Mouse (Mus musculus) spleen, postnatal 10 days (tissue): ENCODE data around the gene Olfr644.

Source experiments
- DNase-seq, 2 experiments: peaks; one replicate each; pipeline ENCODE4 v3.0.0; 2021 to 2022; ENCODE audit warnings: low spot score in 2 of 2

The Olfr644 gene

DNA sequence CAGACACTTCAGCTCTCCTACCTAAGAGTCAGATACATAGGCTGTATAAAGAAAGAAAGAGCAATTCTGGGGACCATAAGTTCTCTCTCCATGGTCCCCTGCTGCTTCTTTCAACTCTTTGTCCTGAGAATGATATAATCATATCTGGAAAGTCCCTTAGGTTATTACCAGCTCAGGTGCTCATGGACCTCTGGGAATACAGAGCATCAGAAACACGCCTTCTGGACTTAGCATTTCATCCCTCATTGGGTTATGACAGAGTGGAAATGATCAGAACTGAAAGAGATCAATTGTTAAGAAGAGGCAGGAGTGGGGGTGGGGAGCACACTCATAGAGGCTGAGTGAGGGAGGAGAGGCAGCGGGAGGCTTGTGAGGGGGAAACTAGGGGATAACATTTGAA lies at the start of gene Olfr644:
TSS of gene Olfr644 (minus strand) at position 101 of the 400 bp plus-strand sequence.
- no peak for DNase-seq

DNA sequence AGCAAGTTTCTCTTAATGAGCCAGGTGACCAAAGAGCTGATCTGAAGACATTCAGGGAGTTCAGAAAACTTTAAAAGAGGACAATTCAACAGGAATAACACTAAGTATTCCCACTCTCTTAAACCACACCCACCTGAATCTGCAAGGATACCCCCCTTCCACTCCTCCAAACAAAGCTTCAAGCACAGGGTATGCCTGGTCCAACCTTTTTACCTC lies 33.0 kb upstream of the Olfr644 start, which contains the start of gene Olfr646:
TSS of gene Olfr646 (plus strand) at position 117 of the 216 bp plus-strand sequence.
- no peak for DNase-seq

DNA sequence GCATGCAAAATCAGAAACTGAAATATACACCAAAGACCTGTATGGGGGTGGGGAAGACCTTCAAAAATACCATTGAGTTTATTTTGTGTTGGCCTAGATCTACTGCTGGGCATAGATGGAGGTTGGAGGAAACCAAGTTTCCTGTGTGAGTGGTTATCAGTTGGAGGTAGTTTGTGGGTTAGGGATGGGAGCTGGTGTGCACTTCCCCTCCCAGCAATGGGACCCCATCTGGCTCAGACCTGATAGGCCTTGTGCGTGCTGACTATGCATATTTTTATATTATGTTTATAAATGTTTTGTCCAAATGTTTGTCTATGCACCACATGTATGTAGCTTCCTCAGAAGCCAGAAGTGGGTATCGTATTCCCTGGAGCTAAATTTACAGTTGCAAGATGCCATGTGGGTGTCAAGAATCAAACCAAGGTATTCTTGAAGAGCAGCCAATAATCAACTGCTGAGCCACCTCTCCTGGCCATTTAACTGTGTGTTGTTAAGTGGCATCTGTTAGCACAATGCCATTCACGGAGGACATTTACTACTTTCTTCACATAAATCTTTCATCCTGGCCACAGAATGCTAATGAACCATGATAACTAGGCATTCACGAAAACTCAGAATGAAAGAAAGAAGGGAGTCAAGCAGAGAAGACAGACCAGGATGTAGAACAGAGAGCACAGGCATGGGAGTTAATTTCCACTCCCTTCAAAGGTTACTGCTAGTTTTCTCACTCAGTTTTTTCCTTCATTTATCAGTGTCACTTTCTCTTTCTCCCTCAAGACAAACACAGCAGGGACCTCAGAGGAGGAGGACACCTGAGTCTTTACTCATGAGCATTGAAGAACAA lies 32.5 kb upstream of the Olfr644 start:
- no peak for DNase-seq

DNA sequence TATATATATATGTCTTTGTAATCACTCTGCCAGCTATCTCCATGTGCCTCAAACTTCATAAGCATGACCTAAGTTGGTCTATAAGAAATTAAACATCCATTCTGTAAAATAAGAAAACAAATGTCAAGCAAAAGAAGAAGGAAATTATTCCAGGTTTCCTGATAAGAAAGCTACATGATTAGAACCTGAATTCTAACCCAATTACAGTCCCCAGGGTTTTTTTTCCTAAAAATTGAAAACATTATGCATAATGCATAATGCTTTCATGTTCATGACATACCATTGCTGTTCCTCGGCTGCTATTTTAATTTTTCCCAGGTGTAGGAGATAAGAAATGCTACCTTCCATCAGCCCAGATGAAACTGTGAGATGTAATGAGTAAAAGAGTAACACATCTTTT lies 13.7 kb upstream of the Olfr644 start, which contains the start of gene Olfr645:
TSS of gene Olfr645 (minus strand) at position 101 of the 400 bp plus-strand sequence.
- DNase-seq = no peak

DNA sequence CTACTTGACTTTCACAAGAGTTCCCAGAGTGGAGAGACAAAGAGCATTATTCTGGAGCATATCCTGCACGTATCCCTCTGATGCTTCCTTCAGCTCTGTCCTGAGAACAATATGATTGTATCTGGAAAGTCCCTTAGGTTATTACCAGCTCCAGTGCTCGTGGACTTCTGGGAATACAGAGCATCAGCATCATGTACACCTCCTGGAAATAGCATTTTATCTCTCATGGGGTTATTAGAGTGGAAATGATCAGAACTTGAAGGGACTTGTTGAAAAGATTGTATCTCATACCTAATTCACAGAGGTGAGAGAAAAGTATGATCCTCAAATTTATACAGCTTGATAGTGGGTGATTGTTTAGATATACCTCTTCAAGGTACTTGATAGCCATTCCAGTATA lies 10.3 kb downstream of the Olfr644 start, which contains the start of gene 4930516K23Rik:
TSS of gene 4930516K23Rik (minus strand) at position 101 of the 400 bp plus-strand sequence.
- no peak for DNase-seq

DNA sequence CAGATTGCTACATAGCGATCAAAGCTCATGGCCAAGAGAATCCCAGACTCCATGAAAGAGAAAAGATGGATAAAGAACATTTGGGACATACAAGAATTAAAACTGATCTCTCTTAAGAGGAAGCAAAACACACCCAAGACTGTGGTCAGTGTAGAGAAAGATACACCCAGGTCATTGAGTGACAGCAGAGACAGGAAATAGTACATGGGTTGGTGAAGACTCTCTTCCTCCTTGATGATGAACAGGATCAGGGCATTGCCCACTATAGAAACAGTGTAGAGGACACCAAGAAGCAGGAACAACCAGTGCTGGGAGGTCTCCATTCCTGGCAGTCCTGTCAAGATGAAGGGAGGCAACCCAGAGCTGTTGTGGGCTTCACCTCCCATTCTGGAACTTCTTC lies 12.5 kb downstream of the Olfr644 start:
- DNase-seq = no peak

DNA sequence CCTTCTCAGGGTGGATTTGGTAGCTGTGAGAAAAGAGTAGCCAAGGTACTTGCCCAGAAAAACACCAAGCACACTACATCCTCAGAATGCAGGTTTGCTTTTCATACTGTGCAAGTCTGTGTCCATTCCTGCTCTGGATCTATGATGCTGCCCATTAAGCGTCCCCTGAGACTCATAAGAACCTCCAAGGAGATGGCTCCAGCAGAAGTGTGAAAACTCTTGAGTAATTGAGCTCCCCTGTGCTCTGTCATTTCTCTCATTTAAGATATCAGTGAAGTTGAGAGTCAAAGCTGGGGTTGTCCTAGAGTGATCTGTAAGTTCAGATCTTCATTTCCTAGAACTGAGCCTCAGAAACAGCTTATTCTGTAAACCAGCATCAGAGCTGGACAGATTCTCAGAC lies 19.1 kb downstream of the Olfr644 start, which contains the start of gene Olfr642:
TSS of gene Olfr642 (minus strand) at position 101 of the 400 bp plus-strand sequence.
- no peak for DNase-seq

DNA sequence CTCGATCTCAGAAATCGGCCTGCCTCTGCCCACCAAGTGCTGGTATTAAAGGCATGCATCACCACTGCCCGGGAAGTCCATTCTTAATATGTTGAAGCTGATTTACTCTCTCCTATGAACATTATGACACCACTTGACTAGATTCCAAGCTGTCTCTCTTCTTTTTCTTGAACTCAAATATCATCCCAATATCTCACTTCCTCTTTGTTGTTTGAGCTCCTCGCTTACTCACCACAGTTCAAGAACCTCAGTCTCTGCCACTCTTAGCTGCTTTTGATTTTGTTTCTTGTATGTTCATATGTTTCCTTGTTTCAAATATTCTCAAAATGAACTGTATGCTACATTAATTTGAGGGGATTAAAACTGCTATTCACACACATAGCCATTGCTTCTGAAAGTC lies 20.9 kb downstream of the Olfr644 start:
- no peak for DNase-seq

DNA sequence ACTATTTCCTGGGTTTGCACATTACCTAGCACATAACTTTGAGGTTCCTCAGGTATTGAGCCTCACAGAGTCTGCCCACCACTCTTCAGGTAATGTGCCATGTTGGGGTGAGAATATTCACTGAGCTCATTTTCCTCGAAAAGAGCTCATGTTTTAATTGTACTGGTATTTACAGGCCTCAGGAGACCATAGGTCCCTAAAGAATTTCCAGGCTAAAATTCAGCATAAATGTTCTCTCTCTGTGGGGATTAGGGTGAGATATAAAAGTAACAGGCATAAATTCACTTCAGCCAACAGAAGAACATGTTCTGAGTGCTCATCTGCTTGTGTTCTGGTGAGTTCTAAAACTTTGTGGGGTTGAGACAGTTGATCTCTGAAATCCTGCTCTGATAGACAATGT lies 36.5 kb downstream of the Olfr644 start, which contains the start of gene Olfr641:
TSS of gene Olfr641 (plus strand) at position 301 of the 400 bp plus-strand sequence.
- DNase-seq = no peak

DNA sequence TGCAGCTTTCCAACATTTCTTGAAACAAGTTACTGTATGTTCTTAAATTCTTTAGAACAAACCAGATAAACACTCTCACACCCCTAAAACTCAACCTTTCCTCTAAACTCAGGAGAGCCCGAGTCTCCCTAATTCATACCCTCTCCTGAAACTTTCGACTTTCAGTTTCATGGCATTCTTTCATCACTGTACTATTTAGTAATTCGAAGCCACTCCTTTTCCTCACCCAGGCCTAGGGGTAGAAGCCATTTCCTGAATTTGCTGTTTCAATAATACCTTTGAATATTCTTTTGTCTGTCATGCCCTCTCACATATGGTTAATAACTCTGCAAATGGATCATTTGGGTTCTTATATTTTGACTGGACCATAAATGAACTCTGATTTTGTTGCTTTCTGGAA lies 44.7 kb downstream of the Olfr644 start:
- DNase-seq = no peak

DNA sequence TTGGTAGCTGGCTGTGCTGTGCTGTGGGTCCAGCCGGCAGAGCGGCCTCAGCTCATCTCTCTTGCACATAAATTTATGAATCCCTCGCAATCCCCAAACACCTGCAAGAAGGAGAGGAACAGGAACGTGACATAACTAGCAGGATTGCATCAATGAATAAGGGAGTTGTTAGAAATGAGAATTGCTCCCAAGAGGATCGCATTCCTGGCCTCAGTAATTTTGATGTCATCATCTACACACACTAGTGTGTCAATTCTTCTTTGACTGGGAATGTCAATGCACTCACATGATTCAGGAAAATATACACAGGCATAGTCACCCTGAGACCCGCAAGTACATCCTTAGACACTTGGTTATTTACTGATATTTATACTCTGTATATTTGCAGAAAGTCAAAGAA lies 46.2 kb downstream of the Olfr644 start, which contains the start of gene Olfr640:
TSS of gene Olfr640 (minus strand) at position 101 of the 400 bp plus-strand sequence.
- no peak for DNase-seq

DNA sequence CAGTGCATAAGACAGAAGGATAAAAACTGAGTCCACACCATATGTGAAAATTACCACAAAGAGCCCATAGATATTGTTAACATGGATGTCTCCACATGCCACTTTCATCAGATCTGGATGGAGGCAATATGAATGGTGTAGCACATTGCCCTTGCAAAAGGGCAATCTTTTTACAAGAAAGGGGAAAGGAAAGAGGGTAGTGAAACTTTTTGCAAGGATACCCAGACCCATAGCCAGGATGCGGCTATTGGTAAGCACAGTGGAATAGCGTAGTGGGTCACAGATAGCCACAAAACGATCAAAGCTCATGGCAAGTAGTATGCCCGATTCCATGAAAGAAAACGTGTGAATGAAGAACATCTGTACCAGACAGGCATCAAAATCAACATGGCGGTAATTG lies 50.0 kb downstream of the Olfr644 start:
- DNase-seq = no peak

DNA sequence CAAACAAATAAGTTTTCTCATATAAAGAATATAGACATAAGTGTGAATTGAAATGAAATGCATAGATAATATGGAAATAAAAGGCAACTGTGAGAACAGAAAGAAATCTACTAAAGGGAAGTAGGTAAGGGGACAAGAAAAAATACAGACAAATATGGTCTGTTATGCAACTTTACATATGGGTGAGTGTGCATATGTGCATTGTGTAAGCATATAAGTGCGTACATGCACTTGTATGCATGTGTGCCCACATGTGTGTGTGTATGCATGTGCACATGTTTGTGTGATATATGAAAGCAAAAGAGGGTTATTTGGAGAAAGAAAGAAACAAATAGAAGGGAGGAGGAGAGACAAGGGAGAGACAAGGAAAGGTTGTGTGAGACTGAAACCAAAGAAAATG lies 52.7 kb downstream of the Olfr644 start:
- DNase-seq = no peak

DNA sequence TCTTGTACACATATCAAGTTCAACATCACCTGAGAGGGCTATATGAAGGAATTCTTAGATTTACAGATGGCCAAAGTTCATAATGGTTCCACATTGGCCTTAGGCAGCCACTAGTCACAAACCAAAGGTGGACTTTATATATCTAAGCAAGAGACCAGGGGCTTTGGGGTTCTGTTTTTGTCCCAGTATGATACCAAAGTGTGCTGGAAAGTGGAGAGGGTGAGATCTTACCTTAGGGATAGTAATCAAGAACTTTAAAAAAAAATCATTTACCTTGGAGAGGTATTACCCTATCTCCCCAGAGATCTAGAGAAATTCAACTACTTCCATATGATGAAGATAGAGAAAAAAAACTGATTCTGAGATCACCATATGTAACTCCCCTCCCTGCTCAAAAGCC lies 54.5 kb downstream of the Olfr644 start, which contains the start of gene Olfr639:
TSS of gene Olfr639 (minus strand) at position 101 of the 400 bp plus-strand sequence.
- no peak for DNase-seq
